Comparison of ENCODE assay signal across 13 mouse cellular contexts in the genomic region with DNA sequence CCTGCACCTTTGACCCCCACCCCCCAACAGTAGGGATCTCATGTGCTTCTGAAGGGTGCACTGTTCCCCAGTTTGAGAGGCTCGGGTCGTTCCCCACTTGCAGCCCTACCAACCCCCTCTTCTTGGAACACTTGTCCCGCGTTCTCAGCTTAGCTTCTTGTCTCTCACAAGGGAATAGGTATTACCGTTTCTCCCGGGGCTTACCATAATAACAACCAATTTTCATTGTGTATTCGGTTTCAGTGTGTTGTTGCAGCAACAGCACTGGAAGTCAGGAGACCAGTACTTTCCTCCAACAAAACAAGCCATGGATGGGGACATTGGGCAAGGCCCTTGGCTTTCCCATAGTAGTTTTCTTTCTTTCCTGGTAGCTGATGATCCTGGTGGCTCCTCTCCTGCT.
"Had no signal": no experiment of that assay in that cellular context is flagged by ENCODE, and none has a peak within 500 bp of the region (broad histone marks: within the 10 kb centered on the region; RNA-seq: fewer than 3 reads in every experiment).

No protein-coding gene starts in this region.

- H3K27ac ChIP-seq: layer of hippocampus, adult 2 months; liver, embryonic 15.5 days; midbrain, embryonic 10.5 days; neural tube, embryonic 15.5 days; stomach, postnatal 0 days had no signal

- H3K4me3 ChIP-seq: layer of hippocampus, adult 2 months; liver, embryonic 15.5 days; midbrain, embryonic 10.5 days; myocyte; neural tube, embryonic 15.5 days had no signal

- H3K4me1 ChIP-seq: neural tube, embryonic 15.5 days had no signal

- DNase-seq: kidney, postnatal 4 days; lung, adult 2 months; lung, postnatal 4 days; midbrain, embryonic 14.5 days; right cerebral cortex, adult 18-20 months; right cerebral cortex, postnatal 25 days; thymus, postnatal 4 days had no signal

- H3K36me3 ChIP-seq: liver, embryonic 15.5 days; midbrain, embryonic 10.5 days; neural tube, embryonic 15.5 days had no signal

- H3K27me3 ChIP-seq: liver, embryonic 15.5 days; neural tube, embryonic 15.5 days had no signal

- H3K9ac ChIP-seq: liver, embryonic 15.5 days; neural tube, embryonic 15.5 days had no signal
